Mouse (Mus musculus) spleen, adult 2 months (tissue): ENCODE data around the gene Zfp385c.

Source experiments
- CTCF ChIP-seq: fragments of 200-500 bp; IDR thresholded peaks from 2 replicates; pipeline ENCODE4 v1.5.1; 2011; ENCODE audit warnings: mild to moderate bottlenecking, inconsistent platforms; ENCODE audit not compliant: insufficient read depth, insufficient read length, insufficient replicate concordance; ENCODE audit errors: extremely low read depth
- POLR2A ChIP-seq: fragments of 200-500 bp; IDR thresholded peaks from 2 replicates; pipeline ENCODE4 v1.6.1; 2011; ENCODE audit warnings: low read depth, low read length, inconsistent platforms

GRCm38 (mm10) chr11:100684084-100684483 lies 8.2 kb downstream of the Zfp385c start:
- TF ChIP-seq CTCF (no peak), POLR2A (no peak)
